Mouse (Mus musculus) spleen, postnatal 14 days (tissue): ENCODE measurements around the gene Zfp128.
"Not testable (repeated sequence)": the region's sequence is repeated elsewhere in the genome, so short reads cannot be mapped to it uniquely, and the experiment has no call there.

Experiments
- DNase-seq, 2 experiments: peaks; one replicate each; pipeline ENCODE4 v3.0.0; 2021 to 2022; ENCODE audit warnings: low spot score in 2 of 2

Gene Zfp128

DNA sequence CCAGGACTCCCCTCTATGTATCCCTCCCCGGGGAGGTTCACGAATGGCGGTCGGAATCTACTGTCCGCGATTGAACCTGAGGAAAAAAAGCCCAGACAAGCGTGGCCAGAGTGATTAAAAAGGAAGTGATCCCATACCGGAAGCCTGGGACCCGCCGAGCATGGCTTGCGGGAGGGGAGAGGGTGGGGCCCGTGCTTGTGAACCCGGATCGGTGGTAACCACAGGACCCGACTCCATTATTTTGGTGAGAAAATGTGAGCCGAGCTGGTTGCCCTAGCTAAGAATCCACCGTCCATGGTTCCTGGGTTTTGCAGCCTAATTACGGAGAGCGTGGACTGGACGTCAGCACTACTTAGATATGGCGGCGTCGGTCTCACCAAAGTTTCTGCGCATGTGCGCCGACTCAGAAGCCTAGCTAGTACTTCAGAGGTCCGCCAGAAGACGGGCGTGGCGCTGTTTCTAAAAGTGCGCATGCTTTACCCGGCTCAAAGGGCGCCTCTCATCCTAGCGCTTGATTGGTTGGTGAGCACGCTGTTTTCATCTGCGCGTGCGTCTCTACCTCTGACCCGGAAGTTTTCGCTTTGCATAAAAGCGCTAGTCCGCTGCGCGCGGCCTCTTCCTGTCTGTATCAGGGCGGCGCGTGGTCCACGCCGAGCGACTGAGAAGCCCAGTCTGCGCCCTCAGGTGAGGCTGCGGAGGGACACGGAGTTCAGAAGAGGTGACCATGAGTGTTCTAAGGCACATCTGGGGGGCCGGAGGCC lies 40.9 kb downstream of the Zfp128 start, which contains the start of gene Rps5:
TSS of gene Rps5 (plus strand) at position 586 of the 761 bp plus-strand sequence.
- DNase-seq = peak; percentile 95 to 97

DNA sequence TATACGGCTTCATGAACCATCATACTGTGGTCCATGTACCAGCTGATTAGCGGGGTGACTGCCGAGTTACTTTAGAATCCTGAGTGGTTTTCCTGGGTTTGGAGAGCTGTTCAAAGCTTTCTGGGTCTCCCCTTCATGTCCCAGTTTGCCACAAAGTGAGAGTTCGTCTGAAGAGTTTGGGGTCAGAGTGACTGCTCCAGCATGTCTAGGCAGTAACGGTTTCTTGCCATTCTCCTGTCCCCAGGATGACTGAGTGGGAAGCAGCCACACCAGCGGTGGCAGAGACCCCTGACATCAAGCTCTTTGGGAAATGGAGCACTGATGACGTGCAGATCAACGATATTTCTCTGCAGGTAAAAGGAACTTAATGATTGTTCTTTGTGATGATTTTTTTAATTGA lies 41.8 kb downstream of the Zfp128 start:
- no peak for DNase-seq

DNA sequence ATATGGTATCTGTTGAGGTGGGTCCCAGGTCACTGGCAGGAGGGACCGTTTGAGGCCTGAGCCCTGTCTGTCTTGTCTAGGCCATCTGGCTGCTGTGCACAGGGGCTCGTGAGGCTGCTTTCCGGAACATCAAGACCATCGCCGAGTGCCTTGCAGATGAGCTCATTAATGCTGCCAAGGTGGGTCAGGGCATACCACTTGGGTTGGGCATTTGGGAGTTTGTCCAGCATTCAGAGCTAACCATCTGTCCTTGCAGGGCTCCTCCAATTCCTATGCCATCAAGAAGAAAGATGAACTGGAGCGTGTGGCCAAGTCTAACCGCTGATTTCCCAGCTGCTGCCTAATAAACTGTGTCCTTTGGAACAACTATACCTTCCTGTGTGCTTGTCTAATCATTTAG lies 45.3 kb downstream of the Zfp128 start:
- no peak for DNase-seq

DNA sequence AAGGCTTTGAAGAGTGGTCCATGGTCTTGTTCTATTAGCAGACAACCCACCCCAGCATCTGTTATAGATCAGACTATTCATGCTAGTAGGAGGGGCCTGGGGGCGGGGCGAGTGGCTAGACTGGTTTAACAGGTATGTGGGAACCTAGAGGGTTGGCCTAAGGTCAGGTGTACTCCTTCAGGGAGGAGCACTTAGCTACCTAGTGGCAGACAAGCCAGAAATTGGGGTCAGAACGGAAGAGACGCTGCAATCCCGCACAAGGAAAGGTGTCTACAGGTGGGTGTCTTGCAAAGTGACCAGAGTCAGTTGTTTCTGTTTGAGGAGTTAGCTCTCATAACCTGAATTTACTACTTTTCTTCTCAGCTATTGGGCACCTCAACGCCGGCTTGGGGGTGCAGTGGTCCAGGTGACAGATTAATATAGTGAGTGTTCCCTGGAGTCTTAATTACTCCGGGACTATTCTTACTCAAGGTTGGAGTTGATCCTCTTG lies 46.3 kb downstream of the Zfp128 start, which contains the start of gene Rnf225:
TSS of gene Rnf225 (plus strand) at position 226 of the 490 bp plus-strand sequence.
- DNase-seq = no peak

DNA sequence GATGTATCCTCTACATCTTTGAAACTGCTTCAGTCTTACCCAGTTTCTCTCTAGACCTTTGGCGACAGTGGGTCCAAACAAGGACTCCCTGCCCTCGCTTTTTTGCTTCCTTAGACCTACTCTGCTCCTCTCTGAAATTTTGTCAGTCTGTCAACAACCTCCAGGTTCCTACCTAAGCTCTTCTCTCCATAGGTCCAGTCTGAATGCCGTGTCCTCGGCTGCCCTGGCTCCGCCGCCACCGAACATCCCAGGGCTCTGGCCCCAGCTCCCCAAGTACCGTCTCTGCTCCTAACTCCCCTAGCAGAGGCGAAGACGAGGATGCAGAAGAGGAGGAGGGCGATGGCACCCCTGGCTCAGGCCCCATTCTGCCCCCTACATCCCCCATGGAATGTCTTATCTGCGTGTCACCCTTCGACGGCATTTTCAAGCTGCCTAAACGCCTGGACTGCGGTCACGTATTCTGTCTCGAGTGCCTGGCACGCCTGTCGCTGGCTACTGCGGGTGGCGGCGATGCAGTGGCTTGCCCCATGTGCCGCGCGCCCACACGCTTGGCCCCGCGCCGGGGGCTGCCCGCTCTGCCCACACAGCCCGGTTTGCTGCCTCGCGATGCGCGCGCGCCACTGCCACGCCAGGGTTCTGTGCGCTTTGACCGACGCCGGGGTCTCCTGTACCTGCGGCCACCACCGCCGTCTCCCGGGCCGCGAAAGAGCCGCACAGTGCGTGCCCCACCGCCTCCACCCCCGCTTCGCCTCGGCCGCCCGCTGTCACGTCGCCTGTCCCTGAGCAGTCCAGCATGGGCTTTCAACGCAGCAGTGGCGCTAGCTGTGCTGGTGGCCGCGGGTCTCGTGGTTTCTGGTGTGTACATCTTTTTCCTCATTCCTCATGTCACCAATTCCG lies 47.0 kb downstream of the Zfp128 start:
- DNase-seq = no peak

DNA sequence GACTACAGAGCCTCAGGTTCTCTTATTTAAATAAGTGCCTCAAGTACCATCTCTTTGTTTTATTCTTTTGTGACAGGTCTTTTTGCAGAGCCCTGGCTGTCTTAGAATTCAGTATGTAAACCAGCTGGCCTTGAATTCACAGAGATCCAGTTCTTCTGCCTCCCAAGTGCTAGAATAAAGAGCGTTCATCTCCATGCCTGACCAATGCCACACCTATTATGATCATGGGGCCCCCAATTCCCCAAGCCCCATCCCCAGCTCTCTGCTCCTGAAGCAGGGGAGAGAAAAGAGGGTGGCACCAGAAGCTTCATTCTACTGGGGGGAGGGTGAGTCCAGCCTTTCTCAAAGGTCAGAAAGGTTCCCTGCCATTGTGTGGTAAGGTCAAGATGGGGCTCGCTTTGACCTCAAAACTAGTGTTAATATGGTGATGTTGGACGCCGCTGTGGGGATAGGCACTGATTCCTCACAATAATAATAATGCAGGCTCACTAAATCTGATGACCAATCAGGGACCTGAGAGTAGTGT lies 52.7 kb downstream of the Zfp128 start:
- no peak for DNase-seq

DNA sequence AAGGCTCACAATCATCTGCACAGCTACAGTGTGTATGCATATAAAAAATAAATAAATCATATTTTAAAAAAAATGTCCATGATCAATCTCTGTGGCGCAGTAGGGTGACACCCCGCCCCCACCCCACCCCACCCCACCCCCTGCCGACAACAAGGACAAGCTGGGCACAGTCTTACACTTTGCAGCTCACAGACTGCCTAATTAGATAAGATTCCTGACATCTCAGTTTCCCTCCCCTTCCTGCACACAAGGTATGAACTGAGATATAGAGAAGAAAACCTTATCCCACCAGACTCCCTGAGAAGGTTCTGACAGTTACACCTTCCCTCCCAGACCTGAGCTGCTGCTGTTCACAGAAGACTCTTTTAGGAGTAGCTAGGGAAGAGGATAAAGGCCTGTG lies 53.8 kb downstream of the Zfp128 start:
- DNase-seq = no peak

DNA sequence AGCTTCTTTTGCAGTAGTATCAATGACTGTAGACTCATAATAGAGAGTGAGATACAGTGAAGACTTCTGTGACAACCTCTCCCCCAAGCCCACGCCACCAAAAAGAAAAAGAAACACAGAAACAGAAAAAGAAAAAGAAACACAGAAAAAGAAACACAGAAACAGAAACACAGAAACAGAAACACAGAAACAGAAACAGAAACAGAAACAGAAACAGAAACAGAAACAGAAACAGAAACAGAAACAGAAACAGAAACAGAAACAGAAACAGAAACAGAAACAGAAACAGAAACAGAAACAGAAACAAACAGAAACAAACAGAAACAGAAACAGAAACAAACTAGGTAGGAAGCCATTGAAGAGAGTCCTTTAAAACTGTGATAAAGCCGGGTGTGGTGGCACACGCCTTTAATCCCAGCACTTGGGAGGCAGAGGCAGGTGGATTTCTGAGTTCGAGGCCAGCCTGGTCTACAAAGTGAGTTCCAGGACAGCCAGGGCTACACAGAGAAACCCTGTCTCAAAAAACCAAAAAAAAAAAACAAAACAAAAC lies 56.4 kb downstream of the Zfp128 start:
- not testable (repeated sequence) for DNase-seq

DNA sequence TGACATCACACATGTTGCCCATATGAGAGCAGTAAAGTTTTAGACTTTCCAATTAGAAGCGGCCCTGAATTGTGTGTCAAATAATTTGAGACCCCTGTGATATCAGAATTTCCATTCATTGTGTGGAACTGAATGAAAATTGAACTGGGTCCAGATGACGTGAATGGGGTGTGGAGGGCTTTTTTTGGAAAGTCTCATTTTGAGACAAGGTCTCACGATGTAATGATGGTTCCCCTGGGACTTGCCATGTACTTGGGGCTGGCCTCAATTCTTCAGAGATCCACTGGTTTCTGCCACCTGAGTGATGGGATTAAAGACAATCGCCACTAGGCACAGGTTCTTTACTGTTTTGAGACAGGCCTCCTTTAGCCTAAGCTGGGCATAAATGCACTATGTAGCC lies 59.6 kb downstream of the Zfp128 start:
- no peak for DNase-seq
